Mouse (Mus musculus) heart, postnatal 0 days (tissue): ENCODE measurements at regions not wholly inside any gene's neighbourhood (a gene's known extent, or its start where the extent isn't known, plus 50 kb on each side); places are given as distances from the start of the nearest gene placed in this dataset.

Experiments used
- CTCF ChIP-seq: IDR thresholded peaks from 2 replicates; pipeline ENCODE4 v1.5.1; 2016; ENCODE audit warnings: antibody characterized with exemption, control low read depth, low read depth
- EP300 ChIP-seq: IDR thresholded peaks from 2 replicates; pipeline ENCODE4 v1.6.1; 2016; ENCODE audit warnings: antibody characterized with exemption, low read depth

- no peak for TF ChIP-seq CTCF
- no peak for TF ChIP-seq EP300
Measured at GRCm38 (mm10) chr15:59733932-59734331, 282.5 kb downstream of the 4933412E24Rik start.
